Mouse (Mus musculus) G1E (cell line): ENCODE data around the gene Slc39a13. TPM values are rescaled to one million over a fixed set of nuclear protein-coding genes. Genes with fewer than 3 reads are reported as not detected.

ENCODE experiments used
- ATAC-seq: 2 replicates; pipeline ENCODE4 v1.8.0; 2016; ENCODE audit warnings: mild to moderate bottlenecking; ENCODE audit not compliant: insufficient number of reproducible peaks, poor library complexity, low FRiP score, severe bottlenecking; ENCODE audit errors: extremely low read depth
- DNase-seq: peaks from one replicate; pipeline ENCODE4 v3.0.0; 2012; ENCODE audit warnings: low spot score
- H3K27me3 ChIP-seq: 2 replicates; pipeline ENCODE4 v1.6.1; 2012; ENCODE audit warnings: mild to moderate bottlenecking, low read length, inconsistent platforms; ENCODE audit not compliant: insufficient read depth
- H3K36me3 ChIP-seq: replicated peaks from 2 replicates; pipeline ENCODE3; 2012; ENCODE audit warnings: mild to moderate bottlenecking, inconsistent platforms
- H3K4me1 ChIP-seq: 2 replicates; pipeline ENCODE4 v1.6.1; 2012; ENCODE audit warnings: low read depth, low read length, inconsistent platforms, mixed read lengths; ENCODE audit not compliant: insufficient read depth
- H3K4me3 ChIP-seq: 2 replicates; pipeline ENCODE4 v1.5.1; 2012; ENCODE audit warnings: low read depth, mild to moderate bottlenecking, inconsistent platforms, low read length, moderate library complexity, mixed read lengths
- H3K9me3 ChIP-seq: replicated peaks from 2 replicates; pipeline ENCODE4 v1.6.1; 2012; ENCODE audit warnings: inconsistent platforms
- CTCF ChIP-seq: IDR thresholded peaks from 2 replicates; pipeline ENCODE4 v1.5.1; 2012; ENCODE audit warnings: low read depth, low read length, inconsistent platforms, mixed read lengths
- GATA1 ChIP-seq: IDR thresholded peaks from 2 replicates; pipeline ENCODE4 v1.6.1; 2012; ENCODE audit warnings: borderline replicate concordance, low read length, inconsistent platforms, mixed read lengths
- GATA2 ChIP-seq: IDR thresholded peaks from 2 replicates; pipeline ENCODE4 v1.6.1; 2012; ENCODE audit warnings: low read depth, low read length, inconsistent platforms, borderline replicate concordance
- POLR2AphosphoS5 ChIP-seq: IDR thresholded peaks from 2 replicates; pipeline ENCODE4 v1.6.1; 2012; ENCODE audit warnings: low read depth, low read length, inconsistent platforms; ENCODE audit not compliant: insufficient replicate concordance
- TAL1 ChIP-seq: conservative IDR thresholded peaks from 2 replicates; pipeline ENCODE4 v1.6.1; 2012; ENCODE audit warnings: low read depth, low read length, inconsistent platforms, mixed read lengths
- polyA plus RNA-seq: library from polyadenylated mRNA; stranded (reverse); fragments of >175 nt; gene quantifications from 2 replicates; pipeline ENCODE4 v1.2.3, GENCODE M21; 2012
- total RNA-seq, 2 experiments: library from RNA; stranded (forward) in 1 of 2; stranded (reverse) in 1 of 2; fragments of 200-1000 nt in 1 of 2; fragments of >200 nt in 1 of 2; fragmentation: Nextera tagmentation in 1 of 2; gene quantifications; 2 replicates each; pipeline ENCODE4 v1.2.3; 2014 to 2017

Slc39a13 gene
- total and polyA plus RNA-seq, 3 experiments: 8.6 to 24.9 (median 13.6) TPM

- peaks cover 7% of the 10 kb centered on the region; the same call in 1 of the 2 replicates for H3K27me3 ChIP-seq
- no peaks in the 10 kb centered on the region for H3K36me3 ChIP-seq
- H3K4me1 ChIP-seq: peaks cover 66% of the 10 kb centered on the region
- no peak for ATAC-seq
- DNase-seq: no peak
- no peak overlapping the region for H3K4me3 ChIP-seq
- TF ChIP-seq GATA1 (no peak), TAL1 (no peak), GATA2 (no peak), POLR2AphosphoS5 (no peak), CTCF (no peak)
- no peaks in the 10 kb centered on the region for H3K9me3 ChIP-seq
Observed at GRCm38 (mm10) chr2:91090827-91091226, 20.6 kb upstream of the Slc39a13 start.

- Histone ChIP-seq H3K9me3 (no peaks in the 10 kb centered on the region), H3K27me3 (peaks cover 7% of the 10 kb centered on the region; the same call in 1 of the 2 replicates), H3K36me3 (no peaks in the 10 kb centered on the region), H3K4me3 (no peak overlapping the region), H3K4me1 (peaks cover 67% of the 10 kb centered on the region)
- ATAC-seq (no peak), DNase-seq (no peak)
- TF ChIP-seq GATA1: no peak
- no peak for TF ChIP-seq POLR2AphosphoS5
- TF ChIP-seq GATA2: no peak
- no peak for TF ChIP-seq TAL1
- no peak for TF ChIP-seq CTCF
Observed at GRCm38 (mm10) chr2:91090208-91090607, 20.0 kb upstream of the Slc39a13 start.

GRCm38 (mm10) chr2:91088987-91089386 lies 18.8 kb upstream of the Slc39a13 start:
- no peaks in the 10 kb centered on the region for H3K9me3 ChIP-seq
- peaks cover 7% of the 10 kb centered on the region; the same call in 1 of the 2 replicates for H3K27me3 ChIP-seq
- peak overlapping the region; percentile 37; the same call in 1 of the 2 replicates for H3K4me3 ChIP-seq
- peaks cover 75% of the 10 kb centered on the region for H3K4me1 ChIP-seq
- H3K36me3 ChIP-seq: no peaks in the 10 kb centered on the region
- TF ChIP-seq CTCF (no peak), GATA2 (no peak), POLR2AphosphoS5 (no peak), GATA1 (no peak)
- ATAC-seq: no peak
- no peak for DNase-seq

- H3K36me3 ChIP-seq: no peaks in the 10 kb centered on the region
- no peaks in the 10 kb centered on the region for H3K9me3 ChIP-seq
- TF ChIP-seq GATA2 (no peak), POLR2AphosphoS5 (no peak), GATA1 (no peak)
- H3K4me1 ChIP-seq: peaks cover 80% of the 10 kb centered on the region
- DNase-seq (no peak), ATAC-seq (no peak)
- peaks cover 7% of the 10 kb centered on the region; the same call in 1 of the 2 replicates for H3K27me3 ChIP-seq
- no peak overlapping the region for H3K4me3 ChIP-seq
Observed at GRCm38 (mm10) chr2:91087453-91087852, 17.2 kb upstream of the Slc39a13 start.

- Histone ChIP-seq H3K27me3 (peaks cover 7% of the 10 kb centered on the region; the same call in 1 of the 2 replicates), H3K9me3 (no peaks in the 10 kb centered on the region), H3K4me3 (no peak overlapping the region), H3K36me3 (no peaks in the 10 kb centered on the region), H3K4me1 (peaks cover 81% of the 10 kb centered on the region)
- no peak for TF ChIP-seq GATA1
- no peak for TF ChIP-seq POLR2AphosphoS5
- TF ChIP-seq CTCF: no peak
- TF ChIP-seq GATA2: no peak
- TF ChIP-seq TAL1: no peak
- ATAC-seq: no peak
- no peak for DNase-seq
Observed at GRCm38 (mm10) chr2:91086392-91087237, 16.4 kb upstream of the Slc39a13 start.

- Histone ChIP-seq H3K9me3 (no peaks in the 10 kb centered on the region), H3K36me3 (no peaks in the 10 kb centered on the region), H3K4me1 (peaks cover 80% of the 10 kb centered on the region), H3K27me3 (peaks cover 7% of the 10 kb centered on the region; the same call in 1 of the 2 replicates), H3K4me3 (no peak overlapping the region)
- no peak for ATAC-seq
- no peak for DNase-seq
- TF ChIP-seq CTCF: no peak
- TF ChIP-seq POLR2AphosphoS5: no peak
- TF ChIP-seq GATA2: no peak
- TF ChIP-seq GATA1: no peak
- no peak for TF ChIP-seq TAL1
Observed at GRCm38 (mm10) chr2:91085494-91086391, 15.5 kb upstream of the Slc39a13 start.
